Mouse (Mus musculus): ENCODE data around the gene Magi1.
A peak's percentile ranks its signal among the peaks of the same experiment; 100 is the strongest.

The Magi1 gene

DNA sequence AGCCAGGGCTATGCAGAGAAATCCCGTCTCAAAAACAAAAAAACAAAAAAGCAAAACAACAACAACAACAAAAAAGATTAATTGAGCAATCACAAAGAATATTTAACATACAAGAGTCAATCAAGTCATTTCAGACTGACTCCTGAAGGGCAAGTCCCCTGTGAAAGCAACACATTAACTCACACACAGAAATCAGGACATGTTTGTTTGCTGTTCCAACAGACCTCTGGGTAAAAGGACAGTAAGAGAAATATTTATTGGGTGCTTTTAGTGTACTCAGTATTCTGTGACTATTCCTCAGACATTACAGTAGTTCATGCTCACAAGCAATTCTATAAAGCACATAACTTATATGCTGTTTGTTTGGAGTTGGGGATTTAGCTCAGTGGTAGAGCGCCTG, 23.7 kb downstream of the Magi1 start:
- no peak for DNase-seq (ENCODE audit: extremely low read depth, insufficient read length, low spot score)

DNA sequence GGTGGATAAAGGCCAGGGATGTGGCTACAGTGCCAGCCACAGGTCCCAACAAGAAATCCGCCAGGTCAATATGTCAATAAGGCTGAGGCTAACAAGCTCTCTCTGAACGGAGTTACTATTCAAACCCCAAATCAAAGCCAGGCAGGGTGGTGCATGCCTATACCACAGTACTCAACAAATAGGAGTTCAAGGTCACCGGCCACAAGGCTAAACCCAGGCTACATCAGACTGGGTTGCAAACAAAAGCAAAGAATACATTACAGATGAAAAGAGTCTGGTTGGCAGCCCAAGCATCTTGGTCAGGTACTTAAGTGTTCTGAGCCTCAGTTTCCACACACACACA, 25.9 kb downstream of the Magi1 start:
- no peak for DNase-seq (ENCODE audit: extremely low read depth, insufficient read length, low spot score)

DNA sequence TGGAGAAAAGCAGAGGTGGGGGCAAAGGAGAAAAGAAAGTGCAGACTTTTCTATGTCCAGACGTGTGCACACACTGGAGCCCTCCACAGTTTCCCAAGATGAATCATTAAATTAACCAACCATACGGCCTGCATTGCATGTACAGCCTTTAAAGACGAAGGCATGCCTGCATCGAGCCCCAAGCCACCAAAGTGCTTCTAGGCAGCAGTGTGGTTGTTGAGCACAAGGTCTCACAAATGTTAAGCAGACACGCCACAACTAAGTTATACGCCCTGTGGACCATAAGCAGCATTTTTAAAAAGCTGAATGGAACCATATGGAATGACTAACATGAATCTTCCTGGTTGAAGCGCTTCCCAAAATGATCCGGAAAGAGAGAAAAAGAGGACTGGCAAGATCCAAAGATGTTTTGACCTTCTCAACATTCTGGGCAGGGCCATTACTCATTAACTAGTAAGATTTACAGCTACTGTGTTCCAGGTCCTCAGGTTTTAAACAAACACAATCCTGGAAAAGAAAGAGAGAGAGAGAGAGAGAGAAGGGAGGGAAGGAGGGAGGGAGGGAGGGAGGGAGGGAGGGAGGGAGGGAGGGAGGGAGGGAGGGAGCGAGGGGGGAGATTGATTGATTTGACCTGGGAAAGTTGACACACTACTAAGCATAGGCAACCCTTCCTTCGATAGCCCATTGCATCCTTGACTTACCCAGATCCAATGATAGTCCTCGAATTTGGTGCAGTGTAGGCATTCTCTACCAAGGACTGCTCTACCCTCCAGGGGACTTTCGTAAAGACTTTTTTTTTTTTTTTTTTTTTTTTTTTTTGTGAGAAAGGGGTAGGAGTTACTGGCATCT, 26.5 kb downstream of the Magi1 start:
- DNase-seq (ENCODE audit: extremely low read depth, insufficient read length, low spot score), result no peak

DNA sequence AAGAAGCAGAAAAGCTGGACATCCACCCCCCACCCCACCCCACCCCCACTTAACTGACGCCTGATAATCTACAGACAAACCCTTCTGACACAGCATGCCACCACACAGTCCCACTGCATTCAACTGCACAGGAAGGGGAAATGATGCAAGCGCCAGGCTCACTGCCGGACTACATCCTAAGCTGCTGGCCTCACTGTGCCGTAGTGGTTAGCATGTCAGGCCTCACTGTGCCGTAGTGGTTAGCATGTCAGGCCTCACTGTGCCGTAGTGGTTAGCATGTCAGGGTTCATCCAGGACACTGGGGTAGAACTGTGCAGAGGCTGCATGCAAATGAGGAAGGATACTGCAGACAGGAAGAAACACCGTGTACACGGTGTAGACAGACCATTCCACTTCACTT, 29.8 kb downstream of the Magi1 start:
- no peak for DNase-seq (ENCODE audit: extremely low read depth, insufficient read length, low spot score)

DNA sequence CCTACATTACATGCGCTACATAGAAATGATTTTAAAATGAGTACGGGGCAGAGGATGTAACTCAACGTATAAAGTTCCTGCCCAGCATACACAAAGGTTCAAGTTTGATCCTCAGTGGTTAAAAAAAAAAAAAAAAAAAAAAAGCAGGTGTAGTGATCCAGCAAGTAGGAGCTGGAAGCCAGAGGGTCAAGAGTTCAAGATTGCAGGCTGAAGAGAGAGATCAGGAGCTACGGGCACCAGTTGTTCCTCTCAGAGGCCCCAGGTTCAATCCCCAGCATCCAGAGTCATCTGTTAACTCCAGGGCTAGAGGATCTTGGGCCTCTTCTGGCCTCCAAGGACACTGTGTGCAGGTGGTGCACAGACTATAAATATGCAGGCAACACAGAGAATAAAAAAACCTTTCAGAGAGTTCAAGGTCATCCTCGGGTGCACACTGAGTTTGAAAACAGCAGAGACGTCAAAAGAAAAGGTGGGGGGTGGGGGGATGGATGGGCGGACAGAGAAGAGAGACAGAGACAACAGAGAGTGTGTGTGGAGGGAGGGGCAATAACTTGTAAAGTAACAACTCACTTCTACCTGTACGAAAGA, 32.3 kb downstream of the Magi1 start:
- DNase-seq (ENCODE audit: extremely low read depth, insufficient read length, low spot score), result no peak

DNA sequence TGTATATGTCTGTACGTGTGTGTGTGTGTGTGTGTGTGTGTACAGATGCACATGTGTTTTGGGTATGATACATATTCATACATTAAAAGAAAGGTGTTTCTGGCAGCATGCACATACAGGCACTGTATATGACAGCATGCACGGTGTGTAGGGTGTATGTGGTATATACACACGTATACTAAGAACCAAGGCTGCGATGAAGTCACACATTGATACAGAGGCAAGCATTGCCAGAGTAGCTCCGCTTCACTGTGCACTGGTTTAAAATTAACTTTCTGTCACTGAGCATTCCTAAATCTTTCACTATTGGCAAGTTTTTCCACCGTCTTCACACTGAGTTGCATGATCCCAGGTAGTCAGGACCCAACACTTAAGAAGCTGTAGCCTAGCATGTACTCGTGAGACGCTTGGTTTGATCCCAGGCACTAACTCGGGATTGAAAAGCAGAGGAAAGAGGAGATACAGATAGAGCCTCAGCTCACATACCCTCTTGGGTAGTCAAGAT, 34.4 kb downstream of the Magi1 start:
- no peak for DNase-seq (ENCODE audit: extremely low read depth, insufficient read length, low spot score)

DNA sequence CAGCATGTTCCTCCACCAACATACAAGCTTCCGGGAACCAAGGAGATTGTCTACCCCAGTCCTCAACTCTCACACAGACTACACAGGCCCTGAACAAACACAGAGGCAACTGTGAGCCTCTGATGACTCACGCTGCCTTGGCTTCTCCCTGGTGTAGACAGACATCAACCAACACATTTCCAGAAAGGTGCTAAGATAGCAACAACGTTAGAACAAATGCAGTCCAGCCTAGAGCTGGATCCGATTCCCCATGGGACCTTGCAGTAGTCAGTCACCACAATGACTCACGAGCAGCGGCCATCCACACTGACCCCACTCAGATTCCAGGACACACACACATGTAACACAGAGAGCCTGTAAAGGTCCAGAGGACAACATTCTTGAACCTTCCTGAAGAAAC, 42.5 kb downstream of the Magi1 start:
- DNase-seq (ENCODE audit: extremely low read depth, insufficient read length, low spot score), result peak; percentile 74

DNA sequence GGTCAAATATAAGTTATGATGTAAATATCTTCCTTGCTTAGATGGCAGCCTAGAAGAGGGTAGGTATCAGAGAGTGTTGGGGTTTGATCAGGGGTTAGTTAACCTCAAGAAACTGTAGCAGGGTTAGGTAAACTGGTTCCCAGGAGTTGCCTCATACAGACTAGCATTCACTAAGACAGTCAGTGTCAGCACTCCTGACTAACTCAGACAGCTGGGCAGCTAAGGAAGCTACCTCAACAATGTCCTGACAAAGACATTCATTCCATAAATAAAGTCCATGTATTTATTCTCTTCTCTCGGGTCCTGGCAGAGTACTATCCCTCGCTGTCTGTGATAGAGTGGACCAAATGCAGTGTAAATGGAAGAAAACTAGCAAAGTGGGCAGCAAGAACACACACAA, 45.1 kb downstream of the Magi1 start:
- no peak for DNase-seq (ENCODE audit: extremely low read depth, insufficient read length, low spot score)

DNA sequence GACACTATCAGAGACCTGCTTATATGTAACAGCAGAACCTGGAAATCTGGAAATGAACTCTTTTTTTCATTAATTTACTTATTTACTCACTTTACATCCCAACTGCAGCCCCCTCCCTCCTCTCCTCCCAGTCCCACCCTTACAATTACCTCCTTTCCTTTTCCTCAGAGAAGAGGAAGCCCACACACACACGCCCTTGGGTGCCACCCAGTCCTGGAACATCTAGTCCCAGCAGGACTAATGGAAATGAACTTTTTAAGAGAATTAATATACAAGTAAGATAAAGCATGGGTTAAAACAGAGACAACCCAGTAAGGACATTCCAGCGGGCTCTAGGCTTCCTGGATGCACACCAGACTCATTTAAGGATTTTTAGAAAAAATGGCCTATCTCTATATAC, 46.8 kb downstream of the Magi1 start:
- DNase-seq (ENCODE audit: extremely low read depth, insufficient read length, low spot score), result no peak

DNA sequence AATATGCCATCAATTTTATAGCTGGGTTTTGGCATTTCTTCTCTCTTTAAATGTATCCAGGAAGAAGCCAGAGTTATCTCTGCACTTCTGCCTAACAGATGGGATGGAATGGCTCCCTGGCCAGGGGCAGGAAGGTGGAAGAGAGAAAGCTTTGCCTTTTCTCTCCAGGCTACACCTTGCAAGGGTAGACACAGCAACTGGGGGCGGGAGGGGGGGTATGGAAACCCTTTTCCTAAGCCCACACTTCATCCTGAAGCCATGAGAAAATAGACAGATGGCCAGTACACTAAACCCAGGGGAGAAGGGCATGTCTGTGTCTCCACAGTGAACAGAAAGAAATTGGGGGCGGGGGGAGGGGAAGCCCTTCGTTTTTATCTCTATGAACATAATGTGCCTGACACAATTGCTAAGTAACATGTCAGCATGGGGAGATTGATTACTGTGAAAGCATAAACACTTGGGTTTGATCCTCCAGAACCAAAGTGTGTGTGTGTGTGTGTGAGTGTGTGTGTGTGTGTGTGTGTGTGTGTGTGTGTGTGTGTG, 51.4 kb downstream of the Magi1 start:
- no peak for DNase-seq (ENCODE audit: extremely low read depth, insufficient read length, low spot score)

DNA sequence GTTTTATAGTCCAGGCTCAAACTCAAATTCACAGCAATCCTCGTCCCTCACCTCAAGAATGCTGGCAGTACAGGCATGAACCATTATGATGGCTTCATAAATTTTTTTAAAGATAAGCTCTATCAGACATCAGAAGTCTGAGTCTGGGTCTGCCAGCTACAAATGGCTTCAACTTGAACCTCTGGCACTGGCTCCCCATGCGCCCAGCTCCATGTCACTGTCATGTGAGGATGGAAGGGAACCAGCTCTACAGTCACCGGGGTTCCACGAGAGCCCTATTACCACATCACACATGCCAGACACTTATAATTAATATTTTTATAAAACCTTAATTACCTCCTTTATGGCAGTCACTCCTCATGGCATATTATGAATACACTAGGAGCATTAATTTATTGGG, 51.9 kb downstream of the Magi1 start:
- DNase-seq (ENCODE audit: extremely low read depth, insufficient read length, low spot score), result no peak

DNA sequence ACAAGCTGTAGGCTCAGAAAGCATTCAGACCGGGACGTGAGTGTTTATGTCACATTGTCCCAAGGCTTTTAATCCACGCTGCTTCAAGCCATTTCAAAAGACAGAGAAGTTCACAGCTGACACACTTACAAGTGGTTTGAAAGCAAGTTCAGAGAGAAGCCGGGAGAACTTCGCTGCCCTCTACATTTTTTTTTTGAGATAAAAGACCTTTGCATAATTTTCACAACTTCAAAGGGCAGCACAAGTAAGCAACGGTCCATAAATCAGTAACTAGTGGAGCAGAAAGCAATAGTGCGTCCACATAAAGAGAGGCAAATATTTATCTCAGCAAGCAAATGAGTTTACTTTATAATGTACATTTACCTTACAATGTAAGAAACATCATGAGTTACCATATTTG, 52.4 kb downstream of the Magi1 start:
- no peak for DNase-seq (ENCODE audit: extremely low read depth, insufficient read length, low spot score)

DNA sequence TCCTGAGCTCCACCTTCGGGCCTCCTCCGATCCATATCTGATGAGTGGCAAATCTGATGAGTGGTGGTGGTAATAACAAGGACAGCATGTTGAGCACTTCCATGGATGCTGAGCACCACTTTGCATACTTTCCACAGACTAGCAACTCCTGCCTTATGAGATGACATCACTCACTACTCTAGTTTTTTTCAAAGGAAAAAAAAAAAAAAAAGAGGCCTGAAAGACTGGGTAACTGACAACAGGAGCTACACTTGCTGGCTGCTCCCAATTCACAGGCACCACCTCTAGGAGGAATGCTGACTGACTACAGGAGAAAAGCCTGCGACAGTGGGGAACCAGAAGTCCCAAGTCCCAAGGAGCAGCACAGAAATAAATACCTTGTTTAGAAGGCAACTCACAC, 52.8 kb downstream of the Magi1 start:
- no peak for DNase-seq (ENCODE audit: extremely low read depth, insufficient read length, low spot score)

DNA sequence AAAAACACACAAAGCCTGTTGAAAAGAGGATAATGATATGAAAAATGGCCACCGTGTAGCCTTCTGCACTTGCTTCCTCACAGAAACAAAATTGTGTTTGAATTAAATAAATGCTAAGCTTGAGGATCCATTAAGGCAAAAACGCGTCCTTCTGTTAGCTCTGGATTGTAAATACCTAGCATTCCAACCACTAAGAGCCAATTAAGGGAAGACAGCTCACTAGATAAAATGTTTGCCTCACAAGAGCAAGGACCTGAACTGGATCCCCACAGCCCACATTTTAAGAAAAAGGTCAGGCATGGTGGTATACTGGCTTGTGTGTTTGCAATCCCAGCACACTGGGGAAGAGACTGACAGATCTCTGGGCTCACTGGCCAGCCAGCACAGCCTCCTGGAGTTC, 53.6 kb downstream of the Magi1 start:
- DNase-seq (ENCODE audit: extremely low read depth, insufficient read length, low spot score), result no peak

DNA sequence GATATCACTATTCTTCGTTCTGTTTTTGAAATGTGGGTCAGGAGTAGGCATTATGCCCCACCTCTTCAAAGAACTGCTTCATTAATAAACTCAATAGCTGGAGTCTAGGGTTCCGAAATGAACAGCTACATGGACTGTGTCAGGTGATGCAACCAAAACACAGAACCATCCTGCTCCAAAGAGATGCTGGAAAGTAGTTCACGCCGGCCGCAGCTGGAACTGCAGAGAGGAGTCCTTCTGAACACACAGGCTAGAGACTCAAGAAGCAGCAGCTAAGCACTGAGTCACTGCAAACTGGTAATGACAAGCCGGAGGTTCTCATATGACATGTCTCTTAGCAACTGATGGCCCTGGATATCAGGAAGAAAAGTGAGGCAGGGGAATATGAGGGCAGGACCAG, 57.5 kb downstream of the Magi1 start:
- DNase-seq (ENCODE audit: extremely low read depth, insufficient read length, low spot score), result peak; percentile 32

DNA sequence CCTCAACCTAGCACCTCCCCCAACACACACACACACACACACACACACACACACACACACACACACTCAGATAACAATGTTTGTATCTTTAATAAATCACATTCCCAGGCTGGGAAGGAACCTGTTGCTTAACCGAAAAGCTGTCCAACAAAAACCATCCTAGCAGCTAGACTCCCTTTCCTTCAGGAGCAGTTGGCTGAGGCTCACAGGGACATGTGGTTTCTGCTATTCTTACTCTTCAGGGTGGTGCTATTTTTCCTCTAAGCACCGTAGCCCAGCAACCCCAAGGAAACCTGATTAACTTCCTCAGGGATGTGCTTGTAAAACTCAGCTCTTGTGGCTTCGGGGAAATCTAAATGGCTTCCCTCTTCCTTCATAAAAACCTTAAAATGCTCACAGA, 57.9 kb downstream of the Magi1 start:
- DNase-seq (ENCODE audit: extremely low read depth, insufficient read length, low spot score), result peak; percentile 46

DNA sequence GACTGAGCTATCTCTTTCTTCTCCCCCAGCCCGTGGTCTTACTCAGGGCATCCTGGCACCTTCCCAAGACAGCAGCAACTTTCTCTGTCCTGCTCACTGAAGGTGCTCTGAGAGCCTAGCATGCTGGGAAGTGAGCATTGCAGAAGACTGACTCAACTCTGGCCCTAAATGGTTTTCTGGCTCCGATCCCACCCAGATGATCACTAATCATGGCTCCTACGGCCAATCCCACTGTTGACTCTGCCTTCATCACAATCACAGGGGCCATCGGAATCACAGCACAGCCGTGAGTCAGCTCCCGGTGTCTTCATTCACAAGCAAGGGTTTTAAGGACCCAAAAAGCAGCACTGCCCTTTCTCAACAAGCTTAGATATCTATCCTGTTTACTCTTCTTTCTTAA, 58.6 kb downstream of the Magi1 start:
- DNase-seq (ENCODE audit: extremely low read depth, insufficient read length, low spot score), result peak; percentile 67

DNA sequence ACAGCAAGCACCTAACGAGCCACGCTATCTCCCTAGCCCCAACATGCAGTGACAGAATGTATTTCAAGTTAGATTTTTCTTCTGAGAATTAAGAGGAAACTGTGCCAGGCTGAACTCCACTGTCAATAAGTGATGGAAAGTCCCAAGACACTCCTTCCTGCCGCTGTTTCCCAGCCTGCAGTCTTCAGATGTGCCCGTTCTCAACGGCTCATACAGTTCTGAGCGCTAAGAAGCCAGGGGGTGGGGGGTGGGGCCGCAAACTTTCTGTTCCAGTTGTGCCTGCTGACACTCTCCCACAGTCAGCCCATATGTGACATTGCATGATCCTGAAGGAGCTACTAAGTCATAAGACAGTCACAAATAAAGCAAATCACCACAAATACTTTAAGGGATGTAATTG, 61.5 kb downstream of the Magi1 start:
- no peak for DNase-seq (ENCODE audit: extremely low read depth, insufficient read length, low spot score)

DNA sequence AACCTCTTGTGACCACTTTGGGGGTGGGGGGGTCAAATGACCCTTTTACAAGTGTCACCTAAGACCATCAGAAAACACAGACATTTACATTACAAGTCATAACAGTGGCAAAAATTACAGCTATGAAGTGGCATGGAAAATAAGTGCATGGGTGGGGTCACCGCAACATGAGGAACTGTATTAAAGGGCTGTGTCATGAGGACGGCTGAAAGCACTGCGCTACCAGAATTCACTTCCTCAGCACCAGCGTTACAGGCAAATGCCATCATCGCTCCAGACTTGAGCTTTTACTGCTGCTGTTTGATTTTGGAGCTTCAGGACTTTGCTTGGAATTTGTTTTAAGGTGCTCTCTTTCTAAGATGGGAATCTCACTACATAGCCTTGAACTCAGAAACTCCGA, 62.0 kb downstream of the Magi1 start:
- no peak for DNase-seq (ENCODE audit: extremely low read depth, insufficient read length, low spot score)

DNA sequence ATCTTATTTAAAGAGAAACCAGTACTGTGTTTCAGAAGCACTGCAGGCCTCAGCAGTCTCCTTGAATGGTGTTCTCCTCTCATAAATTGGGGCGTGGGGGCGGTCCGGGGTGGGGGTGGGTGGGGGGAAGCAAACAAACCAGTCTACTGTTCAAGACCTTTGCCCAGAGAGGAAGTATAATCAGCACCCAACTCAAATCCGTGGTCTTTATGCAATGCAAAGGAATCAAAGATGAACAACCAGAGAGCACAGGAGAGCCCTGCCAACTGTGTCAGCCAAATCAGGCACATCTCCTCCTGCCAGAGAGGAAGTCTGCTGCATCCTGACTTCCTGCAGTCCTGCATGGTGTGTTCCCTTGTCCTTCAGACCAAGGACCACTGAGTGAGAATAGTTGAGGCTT, 65.6 kb downstream of the Magi1 start:
- DNase-seq (ENCODE audit: extremely low read depth, insufficient read length, low spot score), result no peak

DNA sequence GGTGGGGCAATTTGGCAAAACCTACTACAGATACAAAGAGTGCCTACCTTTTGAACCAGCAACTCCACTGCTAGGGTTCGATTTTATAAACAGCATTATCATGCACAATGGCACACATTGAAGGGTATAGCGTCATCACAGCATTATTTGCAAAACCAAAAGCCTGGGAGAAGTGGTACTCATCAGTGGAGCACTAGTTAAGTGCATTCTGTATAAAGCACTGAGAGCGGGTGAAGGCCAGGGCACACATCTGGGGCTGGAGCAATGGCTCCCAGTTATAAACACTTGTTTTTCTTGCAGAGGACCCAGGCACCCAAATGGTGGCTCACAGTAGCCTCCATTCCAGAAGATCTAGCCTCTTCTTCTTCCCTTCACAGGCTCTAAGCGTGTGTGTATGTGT, 67.9 kb downstream of the Magi1 start:
- DNase-seq (ENCODE audit: extremely low read depth, insufficient read length, low spot score), result no peak

DNA sequence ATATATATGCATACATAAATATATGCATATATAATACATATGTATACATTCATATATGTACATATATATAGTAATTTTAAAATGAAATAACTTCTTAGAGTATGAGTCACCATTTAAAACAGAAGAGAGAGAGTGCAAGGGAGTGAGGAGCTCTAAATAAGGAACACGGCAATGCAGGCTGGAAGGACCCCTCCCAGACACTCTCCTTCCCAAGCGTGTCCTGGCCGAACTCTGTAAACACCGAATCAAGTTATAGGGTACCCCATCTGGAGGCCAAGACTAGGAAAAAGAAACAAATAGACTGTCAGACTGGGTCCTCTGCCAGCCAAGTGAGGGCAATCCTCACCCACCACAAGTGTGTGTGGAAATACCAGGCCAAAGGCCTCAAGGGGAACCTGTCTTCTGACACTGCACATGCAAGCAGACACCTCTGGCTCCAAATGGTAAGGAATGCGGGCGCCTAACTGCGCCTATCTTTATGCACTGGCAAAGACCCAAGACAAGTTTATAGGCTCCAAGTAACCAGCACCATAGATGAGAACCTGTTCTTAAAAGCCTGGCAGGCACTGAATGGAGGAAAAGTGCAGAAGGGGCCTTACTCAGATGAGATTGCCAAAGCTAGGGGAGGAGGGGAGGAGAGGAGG, 68.7 kb downstream of the Magi1 start:
- DNase-seq (ENCODE audit: extremely low read depth, insufficient read length, low spot score), result no peak

Data from 3134 (cell line).